Mouse (Mus musculus): Measurements from ENCODE around the gene Rnf123.
A peak's percentile ranks its signal among the peaks of the same experiment; 100 is the strongest.

DNA sequence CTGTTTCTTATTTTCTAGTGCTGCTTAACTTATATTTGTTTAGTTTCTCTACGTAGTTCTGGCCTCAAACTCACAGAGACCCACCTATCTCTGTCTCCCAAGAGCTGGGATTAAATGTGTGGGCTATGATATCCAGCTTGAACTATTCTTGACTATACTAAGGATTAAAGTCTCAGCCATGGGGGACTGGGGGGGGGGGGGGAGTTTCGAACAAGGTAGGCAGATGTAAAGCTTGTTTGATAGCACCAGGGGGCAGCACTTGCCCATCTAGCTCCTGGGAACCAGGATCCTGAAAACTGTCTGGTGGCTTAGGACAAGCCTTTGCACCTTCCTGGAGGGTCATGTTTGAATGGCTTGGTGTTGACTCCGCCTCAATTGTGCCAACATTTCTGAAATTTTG lies 12.4 kb upstream of the Rnf123 start:
- TF ChIP-seq CTCF (IDR thresholded peaks at IDR 0.05; ENCODE audit: insufficient read depth, low read depth, low read length) (0 out of 2 replicates have a peak, but pooled peaks have one; percentile 29), POLR2A (IDR thresholded peaks at IDR 0.05; ENCODE audit: insufficient read depth, low read depth, low read length) (no peak)

Data from olfactory bulb, adult 2 months (tissue).